In genomic region chr14:66561042-66561590, GRCm38 (mm10) we compare ENCODE assay signal across 16 mouse cellular contexts.
"Had no signal": no experiment of that assay in that cellular context is flagged by ENCODE, and none has a peak within 500 bp of the region (broad histone marks: within the 10 kb centered on the region; RNA-seq: fewer than 3 reads in every experiment).

No protein-coding gene starts in this region.

- H3K9me3 ChIP-seq: limb, embryonic 12.5 days; limb, embryonic 15.5 days; midbrain, embryonic 12.5 days had no signal

- DNase-seq: kidney, adult 18-20 months; kidney, adult 9 months; kidney, postnatal 14 days; kidney, postnatal 4 days; left cerebral cortex, postnatal 4 days; liver, postnatal 0 days; lung, embryonic 14.5 days; thymus, adult 2 months; thymus, postnatal 25 days had no signal

- H3K4me3 ChIP-seq: limb, embryonic 12.5 days; limb, embryonic 15.5 days; midbrain, embryonic 12.5 days had no signal

- H3K27me3 ChIP-seq: limb, embryonic 12.5 days; midbrain, embryonic 12.5 days had no signal

- H3K36me3 ChIP-seq: limb, embryonic 12.5 days; limb, embryonic 15.5 days; midbrain, embryonic 12.5 days had no signal

- H3K4me2 ChIP-seq: limb, embryonic 12.5 days; limb, embryonic 15.5 days; liver, embryonic 11.5 days; lung, embryonic 14.5 days; midbrain, embryonic 12.5 days had no signal

- H3K27ac ChIP-seq: limb, embryonic 12.5 days; limb, embryonic 15.5 days; liver, embryonic 14.5 days; midbrain, embryonic 12.5 days had no signal

- H3K4me1 ChIP-seq: limb, embryonic 12.5 days; limb, embryonic 15.5 days; midbrain, embryonic 12.5 days had no signal

- H3K9ac ChIP-seq: limb, embryonic 12.5 days; limb, embryonic 15.5 days; liver, embryonic 14.5 days; liver, postnatal 0 days; lung, embryonic 14.5 days; midbrain, embryonic 12.5 days had no signal

- ATAC-seq: liver, postnatal 0 days; lung, postnatal 0 days; midbrain, embryonic 16.5 days had no signal
